Mouse (Mus musculus) right cerebral cortex, postnatal 14 days (tissue): Measurements from ENCODE around the gene Prdm11.

Experiments
- DNase-seq: peaks from one replicate; pipeline ENCODE4 v3.0.0; 2022

Prdm11 gene

GRCm38 (mm10) chr2:93045129-93045817 is 694 bp downstream of the Prdm11 start:
- DNase-seq = peak; percentile 94

GRCm38 (mm10) chr2:93043449-93044157 is 2.4 kb downstream of the Prdm11 start:
- no peak for DNase-seq

GRCm38 (mm10) chr2:93041470-93041869 is 4.5 kb downstream of the Prdm11 start:
- no peak for DNase-seq

GRCm38 (mm10) chr2:93040841-93041240 is 5.1 kb downstream of the Prdm11 start:
- DNase-seq = no peak

- no peak for DNase-seq
Observed at GRCm38 (mm10) chr2:93039706-93040105, 6.3 kb downstream of the Prdm11 start.

GRCm38 (mm10) chr2:93039043-93039442 is 6.9 kb downstream of the Prdm11 start:
- no peak for DNase-seq

GRCm38 (mm10) chr2:93035631-93036030 is 10.3 kb downstream of the Prdm11 start:
- no peak for DNase-seq

- DNase-seq = no peak
Observed at GRCm38 (mm10) chr2:93032651-93033050, 13.3 kb downstream of the Prdm11 start.

GRCm38 (mm10) chr2:93032049-93032448 is 13.9 kb downstream of the Prdm11 start:
- DNase-seq = no peak

GRCm38 (mm10) chr2:93031021-93031420 is 14.9 kb downstream of the Prdm11 start:
- DNase-seq = no peak

- DNase-seq = no peak
Observed at GRCm38 (mm10) chr2:93030101-93030500, 15.9 kb downstream of the Prdm11 start.

- no peak for DNase-seq
Observed at GRCm38 (mm10) chr2:93029267-93030060, 16.5 kb downstream of the Prdm11 start.

- DNase-seq = no peak
Observed at GRCm38 (mm10) chr2:93028865-93029264, 17.1 kb downstream of the Prdm11 start.

GRCm38 (mm10) chr2:93027713-93028112 is 18.3 kb downstream of the Prdm11 start:
- no peak for DNase-seq

GRCm38 (mm10) chr2:93024431-93024830 is 21.5 kb downstream of the Prdm11 start:
- DNase-seq = no peak

- peak; percentile 45 for DNase-seq
Observed at GRCm38 (mm10) chr2:93018854-93019253, 27.1 kb downstream of the Prdm11 start.

- no peak for DNase-seq
Observed at GRCm38 (mm10) chr2:93017151-93017550, 28.8 kb downstream of the Prdm11 start.

- peak; percentile 31 for DNase-seq
Observed at GRCm38 (mm10) chr2:93015041-93015440, 30.9 kb downstream of the Prdm11 start.

- peak; percentile 29 for DNase-seq
Observed at GRCm38 (mm10) chr2:93014093-93014937, 31.7 kb downstream of the Prdm11 start.

GRCm38 (mm10) chr2:93013415-93014092 is 32.4 kb downstream of the Prdm11 start:
- no peak for DNase-seq

- DNase-seq = no peak
Observed at GRCm38 (mm10) chr2:93012976-93013375, 33.0 kb downstream of the Prdm11 start.

- DNase-seq = no peak
Observed at GRCm38 (mm10) chr2:93011933-93012332, 34.0 kb downstream of the Prdm11 start.
